Mouse (Mus musculus) limb, embryonic 15.5 days (tissue): ENCODE data around the gene S100a3. TPM values are rescaled to one million over a fixed set of nuclear protein-coding genes. Genes with fewer than 3 reads are reported as not detected.

Experiments
- ATAC-seq: fragments of 200-750 bp; cut with Nextera tagmentation; 2 replicates; pipeline ENCODE4 v1.8.0; 2017; ENCODE audit warnings: low read depth, moderate TSS enrichment; ENCODE audit not compliant: insufficient number of reproducible peaks, low FRiP score, low TSS enrichment
- H3K27ac ChIP-seq: fragments of 300-500 bp; sonication (generic); 2 replicates; pipeline ENCODE4 v1.5.1; 2015; ENCODE audit warnings: moderate library complexity, mild to moderate bottlenecking, inconsistent platforms
- H3K27me3 ChIP-seq: fragments of 300-500 bp; sonication (generic); 2 replicates; pipeline ENCODE4 v1.6.1; 2015; ENCODE audit warnings: inconsistent platforms
- H3K36me3 ChIP-seq: fragments of 300-500 bp; sonication (generic); 2 replicates; pipeline ENCODE4 v1.6.1; 2015; ENCODE audit warnings: inconsistent platforms
- H3K4me1 ChIP-seq: fragments of 300-500 bp; sonication (generic); 2 replicates; pipeline ENCODE4 v1.6.1; 2015; ENCODE audit warnings: inconsistent platforms
- H3K4me2 ChIP-seq: fragments of 300-500 bp; sonication (generic); 2 replicates; pipeline ENCODE4 v1.6.1; 2015; ENCODE audit warnings: mild to moderate bottlenecking, inconsistent platforms
- H3K4me3 ChIP-seq: fragments of 300-500 bp; sonication (generic); 2 replicates; pipeline ENCODE4 v1.5.1; 2015; ENCODE audit warnings: mild to moderate bottlenecking, inconsistent platforms
- H3K9ac ChIP-seq: fragments of 300-500 bp; sonication (generic); 2 replicates; pipeline ENCODE4 v1.6.1; 2015; ENCODE audit warnings: inconsistent platforms
- H3K9me3 ChIP-seq: fragments of 300-500 bp; sonication (generic); 2 replicates; pipeline ENCODE4 v1.6.1; 2016; ENCODE audit warnings: inconsistent platforms
- WGBS: fragments of 180-500 bp; shearing (Covaris S2); methylation state at CpG from one replicate; pipeline ENCODE4 v1.1.7; 2015; 5-methylcytosine and 5-hydroxymethylcytosine counted together
- polyA plus RNA-seq: library from polyadenylated mRNA; unstranded; fragments of >200 nt; fragmentation: Nextera tagmentation; extraction: Ambion mirVana; gene quantifications from 2 replicates; pipeline ENCODE4 v1.2.1, GENCODE M21; 2015

The S100a3 gene
- polyA plus RNA-seq, 1 experiment from 2014 or later = 1.8 TPM

DNA sequence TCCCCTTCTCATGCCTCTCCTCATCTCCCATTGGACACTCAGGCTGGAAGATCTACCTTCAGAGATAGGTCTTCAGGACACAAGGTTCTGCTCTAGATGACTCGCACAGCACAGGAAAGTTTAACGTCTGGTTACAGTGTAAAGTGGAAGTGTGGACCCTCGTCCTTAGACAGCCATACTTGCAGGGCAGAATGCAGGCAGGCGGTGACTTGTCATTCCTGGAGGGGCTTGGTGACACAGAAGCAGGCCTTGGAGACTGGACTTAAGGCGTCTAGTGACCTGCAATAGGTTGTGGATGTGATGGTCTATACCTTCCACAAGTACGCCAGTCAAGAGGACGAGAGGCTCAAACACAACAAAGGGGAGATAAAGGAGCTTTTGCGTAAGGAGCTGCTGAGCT is 29.6 kb downstream of the S100a3 start, which contains the start of gene S100a2:
TSS of gene S100a2 (plus strand) at position 301 of the 400 bp plus-strand sequence.
- H3K4me2 ChIP-seq = no peak within 1 kb of the TSS
- no peak within 1 kb of the TSS for H3K27ac ChIP-seq
- ATAC-seq = no peak
- H3K9ac ChIP-seq = no peak within 1 kb of the TSS
- H3K9me3 ChIP-seq = no peaks in the 10 kb centered on the region
- H3K4me1 ChIP-seq = peaks cover 25% of the 10 kb centered on the region
- 80% methylated on average over 8 of the region's 8 CpGs for WGBS
- H3K27me3 ChIP-seq = no peaks in the 10 kb centered on the region
- no peak within 1 kb of the TSS for H3K4me3 ChIP-seq
- no peaks in the 10 kb centered on the region for H3K36me3 ChIP-seq

DNA sequence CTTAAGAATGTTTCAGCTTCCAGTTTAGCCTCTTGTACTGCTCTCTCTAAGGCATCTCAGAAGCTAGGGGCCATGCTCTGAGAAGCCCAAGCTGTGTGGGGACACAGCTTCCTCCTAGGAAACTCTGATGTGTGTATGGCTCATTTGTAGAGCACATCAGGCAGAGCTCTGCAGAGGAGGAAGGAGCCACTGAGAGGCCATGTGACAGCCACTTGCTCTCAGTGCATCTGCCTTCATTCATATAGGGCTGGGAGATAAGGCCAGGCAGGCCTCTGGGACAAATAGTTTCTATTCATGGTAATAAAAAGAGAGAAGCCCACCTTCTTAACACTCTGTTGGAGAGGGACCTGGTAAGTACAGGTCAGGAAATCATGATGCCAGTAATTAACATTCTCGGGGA is 34.1 kb downstream of the S100a3 start:
- ATAC-seq = no peak
- Histone ChIP-seq H3K27me3 (no peaks in the 10 kb centered on the region), H3K9me3 (no peaks in the 10 kb centered on the region), H3K4me3 (no peak overlapping the region), H3K4me1 (no peaks in the 10 kb centered on the region), H3K9ac (no peak overlapping the region), H3K36me3 (no peaks in the 10 kb centered on the region), H3K27ac (no peak overlapping the region), H3K4me2 (no peak overlapping the region)
- 30% methylated on average over 1 of the region's 1 CpGs for WGBS

DNA sequence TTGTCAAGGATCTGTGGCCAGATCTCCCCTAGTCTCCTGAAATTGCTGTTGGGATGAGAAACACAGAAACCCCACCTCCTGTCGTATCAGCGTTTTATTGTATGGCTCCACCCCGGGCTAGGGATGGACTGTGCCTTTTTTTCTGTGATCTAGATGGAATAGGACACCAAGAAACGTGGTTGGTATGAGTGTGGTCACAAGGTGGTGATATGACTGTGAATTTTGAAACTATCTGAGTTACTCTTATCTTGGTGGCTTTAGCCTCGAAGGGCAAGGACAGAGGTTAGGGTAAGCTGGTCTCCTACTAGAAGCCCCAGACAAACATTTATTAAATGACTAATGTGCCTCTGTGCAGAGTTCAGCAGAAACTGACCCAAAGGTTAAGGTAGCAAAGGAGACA is 35.2 kb downstream of the S100a3 start:
- Histone ChIP-seq H3K27me3 (no peaks in the 10 kb centered on the region), H3K4me2 (no peak overlapping the region), H3K36me3 (no peaks in the 10 kb centered on the region), H3K27ac (no peak overlapping the region), H3K9me3 (no peaks in the 10 kb centered on the region), H3K4me3 (no peak overlapping the region), H3K9ac (no peak overlapping the region), H3K4me1 (peaks cover 7% of the 10 kb centered on the region)
- WGBS = 76% methylated on average over 5 of the region's 5 CpGs
- ATAC-seq = no peak

DNA sequence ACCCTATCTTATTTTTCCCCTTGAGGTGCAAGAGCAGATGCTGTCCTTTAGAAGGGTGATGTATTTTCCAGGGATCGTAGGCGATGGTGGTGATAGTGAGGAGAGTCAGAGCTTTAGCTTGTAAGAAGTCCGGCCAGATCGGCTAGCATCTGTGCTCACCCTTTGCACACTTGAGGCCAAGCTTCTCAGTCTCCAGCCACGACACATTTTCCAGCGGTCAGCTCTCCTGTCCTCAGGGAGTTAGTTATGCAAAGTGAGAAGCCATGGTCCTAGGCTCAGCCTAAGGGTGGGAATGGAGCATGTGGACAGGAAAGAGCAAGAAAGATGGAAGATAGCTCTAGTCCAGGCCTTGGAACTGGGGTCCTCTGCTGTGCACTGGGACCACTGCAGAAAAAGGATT is 36.4 kb downstream of the S100a3 start:
- Histone ChIP-seq H3K4me3 (no peak overlapping the region), H3K9me3 (no peaks in the 10 kb centered on the region), H3K4me2 (no peak overlapping the region), H3K4me1 (peaks cover 15% of the 10 kb centered on the region), H3K9ac (no peak overlapping the region), H3K27me3 (no peaks in the 10 kb centered on the region), H3K27ac (no peak overlapping the region), H3K36me3 (no peaks in the 10 kb centered on the region)
- 81% methylated on average over 6 of the region's 6 CpGs for WGBS
- ATAC-seq = no peak

DNA sequence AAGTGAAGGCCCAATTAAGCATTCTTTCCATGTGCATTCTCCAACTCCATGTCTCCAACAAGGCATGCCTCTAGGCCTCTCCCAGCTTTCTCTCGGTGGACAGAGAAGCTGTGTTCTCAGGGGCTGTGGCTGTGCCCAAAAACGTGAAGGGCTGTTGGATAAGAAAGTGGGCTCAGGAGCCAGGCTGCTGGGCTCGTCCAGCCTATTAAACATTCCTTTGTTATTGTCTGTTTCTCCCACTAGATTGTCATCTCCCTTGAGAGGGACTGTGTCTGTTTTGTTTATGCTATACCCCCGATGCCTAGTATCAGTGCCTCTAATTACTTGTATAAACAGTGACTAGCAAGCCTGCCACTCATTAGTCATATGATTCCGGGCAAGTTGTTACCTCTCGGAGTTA is 37.4 kb downstream of the S100a3 start:
- no peak for ATAC-seq
- no peak overlapping the region for H3K9ac ChIP-seq
- H3K4me2 ChIP-seq = no peak overlapping the region
- H3K9me3 ChIP-seq = no peaks in the 10 kb centered on the region
- no peaks in the 10 kb centered on the region for H3K36me3 ChIP-seq
- peaks cover 21% of the 10 kb centered on the region for H3K4me1 ChIP-seq
- no peak overlapping the region for H3K27ac ChIP-seq
- no peak overlapping the region for H3K4me3 ChIP-seq
- 36% methylated on average over 6 of the region's 6 CpGs for WGBS
- H3K27me3 ChIP-seq = no peaks in the 10 kb centered on the region

DNA sequence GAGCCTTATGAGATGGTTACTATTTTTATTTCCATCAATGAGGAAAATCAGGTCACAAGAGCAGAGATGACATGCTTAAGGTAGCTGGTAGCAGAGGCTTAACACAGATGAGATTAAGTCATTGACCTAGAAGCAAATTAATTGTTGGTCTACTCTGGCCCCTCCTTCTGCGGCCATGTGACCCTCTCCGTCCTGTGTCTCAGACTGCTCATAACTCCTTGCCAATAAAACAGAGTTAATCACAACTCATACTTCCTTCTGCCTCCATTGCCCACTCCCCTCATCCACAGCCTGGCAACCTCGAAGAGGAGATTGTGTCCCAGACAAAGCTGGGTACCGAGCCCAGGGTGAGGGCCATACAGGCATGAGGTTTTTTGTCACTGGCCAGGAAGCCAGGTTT is 37.8 kb downstream of the S100a3 start:
- whole genome bisulfite sequencing = 67% methylated on average over 4 of the region's 4 CpGs
- ATAC-seq = no peak

DNA sequence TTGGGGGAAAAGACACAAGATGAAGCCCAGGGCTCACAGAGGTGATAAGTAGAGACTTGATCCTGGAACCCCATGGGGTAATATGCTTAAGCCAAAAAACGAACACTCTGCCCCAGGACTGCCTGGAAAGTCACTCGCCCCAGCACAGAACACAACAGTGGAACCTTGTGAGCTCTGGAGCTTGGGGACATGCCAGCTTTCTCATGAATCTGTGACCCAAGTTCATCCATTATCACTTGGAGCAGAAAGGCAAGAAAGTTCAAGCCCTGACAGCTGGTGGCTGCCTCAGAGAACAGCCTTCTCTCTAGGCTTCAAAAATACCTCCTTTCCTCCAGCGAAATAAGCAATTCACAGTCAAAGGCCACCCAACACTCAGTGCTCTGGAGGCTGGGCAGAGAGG is 39.0 kb downstream of the S100a3 start:
- Histone ChIP-seq H3K9me3 (no peaks in the 10 kb centered on the region), H3K9ac (no peak overlapping the region), H3K27ac (no peak overlapping the region), H3K4me2 (no peak overlapping the region), H3K4me1 (peaks cover 33% of the 10 kb centered on the region), H3K27me3 (no peaks in the 10 kb centered on the region), H3K4me3 (no peak overlapping the region), H3K36me3 (no peaks in the 10 kb centered on the region)
- WGBS = 71% methylated on average over 3 of the region's 3 CpGs
- no peak for ATAC-seq

More for the DNA sequence above, 37.8 kb downstream of the S100a3 start:
- H3K9ac ChIP-seq = no peak overlapping the region
- no peak overlapping the region for H3K27ac ChIP-seq
- no peak overlapping the region for H3K4me3 ChIP-seq
- H3K4me1 ChIP-seq = peaks cover 23% of the 10 kb centered on the region
- no peaks in the 10 kb centered on the region for H3K27me3 ChIP-seq
- no peaks in the 10 kb centered on the region for H3K9me3 ChIP-seq
- no peak overlapping the region for H3K4me2 ChIP-seq
- no peaks in the 10 kb centered on the region for H3K36me3 ChIP-seq

DNA sequence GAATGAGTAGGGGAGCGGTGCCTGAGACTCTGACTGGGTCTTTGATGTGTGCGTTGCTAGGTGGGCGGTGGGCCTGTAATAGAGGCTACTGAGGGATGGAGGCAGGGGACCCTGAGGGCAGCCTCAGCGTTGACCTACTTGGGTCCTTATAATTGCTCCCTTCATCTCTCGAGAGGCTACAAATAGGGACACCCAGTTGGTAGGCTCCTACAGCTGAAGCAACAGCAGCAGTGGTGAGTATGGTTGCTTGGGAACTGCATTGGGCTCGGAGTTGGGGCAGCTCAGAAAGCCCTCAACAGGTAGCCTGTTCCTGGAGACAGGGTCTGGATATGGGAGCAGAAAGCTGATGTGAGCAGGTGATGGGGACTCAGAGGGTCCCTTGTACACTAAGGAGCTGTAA is 39.7 kb downstream of the S100a3 start:
- Histone ChIP-seq H3K27ac (0 out of 2 replicates have a peak overlapping the region, but pooled peaks have one; percentile 39), H3K4me3 (no peak overlapping the region), H3K36me3 (no peaks in the 10 kb centered on the region), H3K9ac (no peak overlapping the region), H3K4me2 (no peak overlapping the region), H3K27me3 (no peaks in the 10 kb centered on the region), H3K4me1 (peaks cover 39% of the 10 kb centered on the region), H3K9me3 (no peaks in the 10 kb centered on the region)
- WGBS = 56% methylated on average over 6 of the region's 6 CpGs
- no peak for ATAC-seq

DNA sequence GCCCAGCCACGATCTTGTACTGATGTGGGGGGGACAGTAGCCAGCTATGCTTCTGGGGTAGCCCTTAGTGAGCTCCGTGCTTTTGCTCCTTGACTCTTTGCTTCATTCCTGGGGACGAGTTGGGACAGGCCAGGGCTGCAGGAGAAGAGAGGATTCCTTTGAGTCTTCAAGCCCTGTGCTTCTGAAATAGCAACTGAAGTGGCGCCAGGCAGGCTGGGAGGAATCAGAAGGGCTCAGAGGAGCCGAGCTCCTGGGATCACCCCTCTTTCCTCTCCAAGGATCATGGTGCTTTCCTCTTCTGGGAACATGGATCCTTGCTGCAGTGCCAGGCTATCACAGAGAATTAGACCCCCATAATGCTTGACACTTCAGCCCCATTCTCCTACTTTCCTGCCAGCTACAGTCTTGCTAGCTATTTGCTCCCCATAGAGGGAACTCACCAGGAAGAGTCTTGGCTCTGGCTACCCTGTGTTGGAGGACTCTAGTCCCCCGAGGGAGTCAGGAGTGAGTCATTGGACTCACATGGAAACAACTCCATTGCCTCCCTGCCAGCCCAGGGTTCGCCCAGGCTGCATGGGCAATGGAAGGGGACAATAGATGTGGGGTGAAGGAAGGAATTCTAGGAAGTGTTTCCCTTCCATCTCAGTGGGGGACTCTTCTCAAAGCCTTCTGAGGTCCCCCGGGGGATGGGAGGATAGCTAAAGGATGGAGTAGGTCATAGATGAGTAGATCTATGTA is 40.2 kb downstream of the S100a3 start:
- H3K27me3 ChIP-seq = no peaks in the 10 kb centered on the region
- H3K36me3 ChIP-seq = no peaks in the 10 kb centered on the region
- no peak overlapping the region for H3K9ac ChIP-seq
- H3K4me2 ChIP-seq = no peak overlapping the region
- H3K4me1 ChIP-seq = peaks cover 45% of the 10 kb centered on the region
- H3K4me3 ChIP-seq = no peak overlapping the region
- no peaks in the 10 kb centered on the region for H3K9me3 ChIP-seq
- no peak for ATAC-seq
- peak overlapping the region; percentile 39; the same call in 1 of the 2 replicates for H3K27ac ChIP-seq
- 70% methylated on average over 8 of the region's 8 CpGs for WGBS

DNA sequence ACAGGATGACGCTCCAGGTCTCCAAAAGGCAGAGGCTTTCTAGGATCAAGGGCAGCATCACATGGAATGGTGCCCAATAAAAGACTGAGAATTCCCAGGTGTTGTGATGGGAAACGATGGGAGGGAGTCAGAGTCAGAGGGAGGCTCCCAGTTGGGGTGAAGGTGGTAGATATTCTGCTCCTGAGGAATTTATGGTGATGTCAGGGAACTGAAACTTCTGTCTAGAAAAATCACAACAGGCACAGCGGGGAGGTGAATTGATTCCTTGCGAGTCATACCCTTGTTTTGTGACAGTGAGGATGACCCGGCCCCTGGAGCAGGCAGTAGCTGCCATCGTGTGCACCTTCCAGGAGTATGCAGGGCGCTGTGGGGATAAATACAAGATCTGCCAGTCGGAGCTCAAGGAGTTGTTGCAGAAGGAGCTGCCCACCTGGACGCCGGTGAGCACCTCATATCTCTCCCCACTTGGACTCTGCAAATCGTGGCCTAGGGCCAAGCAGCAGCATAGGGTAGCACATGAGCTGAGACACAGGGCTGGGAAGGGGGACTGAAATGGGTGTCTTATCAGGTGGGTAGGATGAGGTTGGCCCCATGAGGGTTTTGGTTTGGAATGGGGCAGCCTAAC is 41.2 kb downstream of the S100a3 start, which contains the start of gene Gm42674:
TSS of gene Gm42674 (plus strand) at position 419 of the 625 bp plus-strand sequence.
- Histone ChIP-seq H3K4me1 (peaks cover 53% of the 10 kb centered on the region), H3K9me3 (no peaks in the 10 kb centered on the region), H3K36me3 (no peaks in the 10 kb centered on the region), H3K9ac (no peak within 1 kb of the TSS), H3K4me3 (no peak within 1 kb of the TSS), H3K4me2 (no peak within 1 kb of the TSS), H3K27ac (peak within 1 kb of the TSS; percentile 39; the same call in 1 of the 2 replicates), H3K27me3 (no peaks in the 10 kb centered on the region)
- ATAC-seq = no peak
- 78% methylated on average over 11 of the region's 11 CpGs for WGBS

DNA sequence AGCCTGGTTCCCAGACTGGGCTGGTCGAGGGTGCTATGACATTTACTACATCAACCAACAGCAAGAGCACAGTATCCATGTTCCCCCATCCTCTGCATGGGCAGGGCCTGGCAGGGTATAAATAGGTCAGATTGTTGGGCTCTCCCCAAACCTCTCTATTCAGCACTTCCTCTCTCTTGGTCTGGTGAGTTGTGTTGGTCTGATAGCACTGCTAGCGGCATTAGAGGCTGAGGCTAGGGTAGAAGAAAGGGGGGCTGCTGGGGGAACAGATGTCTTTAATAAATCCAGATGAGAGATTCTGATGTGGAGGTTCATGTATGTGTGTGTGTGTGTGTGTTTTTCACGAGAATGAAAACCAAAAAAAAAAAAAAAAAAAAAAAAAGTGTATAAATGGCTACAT is 43.2 kb downstream of the S100a3 start, which contains the start of gene S100a4:
TSS of gene S100a4 (plus strand) at position 149 of the 400 bp plus-strand sequence.
- H3K4me3 ChIP-seq = no peak within 1 kb of the TSS
- no peaks in the 10 kb centered on the region for H3K27me3 ChIP-seq
- no peak within 1 kb of the TSS for H3K4me2 ChIP-seq
- no peaks in the 10 kb centered on the region for H3K36me3 ChIP-seq
- H3K9ac ChIP-seq = no peak within 1 kb of the TSS
- H3K9me3 ChIP-seq = no peaks in the 10 kb centered on the region
- ATAC-seq = peak; percentile 54; the same call in 1 of the 2 replicates
- peak within 1 kb of the TSS; percentile 91 for H3K27ac ChIP-seq
- peaks cover 60% of the 10 kb centered on the region for H3K4me1 ChIP-seq
- WGBS = 22% methylated on average over 3 of the region's 3 CpGs

DNA sequence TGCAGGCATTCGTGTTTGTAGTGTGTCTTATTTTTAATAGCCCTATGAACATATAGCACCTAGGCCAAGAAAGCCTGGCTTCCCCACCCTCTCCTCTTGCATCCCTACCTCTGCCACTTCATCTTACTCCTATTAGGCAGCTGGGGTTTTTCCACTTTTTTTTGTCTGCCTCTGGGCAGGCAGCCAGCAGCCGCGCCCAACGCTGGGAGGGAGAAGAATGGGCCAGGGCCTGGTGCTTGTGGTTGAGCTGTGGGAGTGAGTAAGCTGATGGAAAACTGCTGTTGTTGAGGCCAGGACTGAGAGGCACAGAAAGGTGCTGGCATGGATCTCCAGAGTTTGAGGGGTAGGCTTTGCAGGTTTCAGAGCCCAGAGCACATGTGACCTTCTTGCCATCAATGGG is 44.0 kb downstream of the S100a3 start:
- ATAC-seq = peak; percentile 64
- Histone ChIP-seq H3K27ac (peak overlapping the region; percentile 91), H3K4me1 (peaks cover 60% of the 10 kb centered on the region), H3K9me3 (no peaks in the 10 kb centered on the region), H3K4me3 (no peak overlapping the region), H3K9ac (no peak overlapping the region), H3K27me3 (no peaks in the 10 kb centered on the region), H3K4me2 (no peak overlapping the region), H3K36me3 (no peaks in the 10 kb centered on the region)
- WGBS = 3% methylated on average over 4 of the region's 4 CpGs
